Mouse (Mus musculus) lung, postnatal 0 days (tissue): ENCODE measurements around the gene Lcn5. TPM values are rescaled to one million over a fixed set of nuclear protein-coding genes. Genes with fewer than 3 reads are reported as not detected.
A peak's percentile ranks its signal among the peaks of the same experiment; 100 is the strongest.

Experiments
- ATAC-seq: fragments of 200-750 bp; cut with Nextera tagmentation; 2 replicates; pipeline ENCODE4 v1.8.0; 2017; ENCODE audit warnings: moderate library complexity
- DNase-seq: peaks from one replicate; pipeline ENCODE4 v3.0.0-alpha.2; 2016; ENCODE audit warnings: low spot score
- H3K27ac ChIP-seq: fragments of 300-500 bp; sonication (generic); 2 replicates; pipeline ENCODE4 v1.5.1; 2014; ENCODE audit warnings: antibody characterized with exemption, mild to moderate bottlenecking, low read length, mixed read lengths
- H3K27me3 ChIP-seq: fragments of 300-500 bp; sonication (generic); replicated peaks from 2 replicates; pipeline ENCODE4 v1.6.1; 2014; ENCODE audit warnings: low read length, mixed read lengths; ENCODE audit not compliant: insufficient read depth
- H3K36me3 ChIP-seq: fragments of 300-500 bp; sonication (generic); 2 replicates; pipeline ENCODE4 v1.6.1; 2014; ENCODE audit warnings: low read length, mixed read lengths; ENCODE audit not compliant: insufficient read depth
- H3K4me1 ChIP-seq: fragments of 300-500 bp; sonication (generic); 2 replicates; pipeline ENCODE4 v1.6.1; 2014; ENCODE audit warnings: antibody characterized with exemption, low read depth, low read length, mixed read lengths; ENCODE audit not compliant: insufficient read depth
- H3K4me2 ChIP-seq: fragments of 300-500 bp; sonication (generic); replicated peaks from 2 replicates; pipeline ENCODE4 v1.6.1; 2014; ENCODE audit warnings: low read depth, mild to moderate bottlenecking, low read length, moderate library complexity, mixed read lengths
- H3K4me3 ChIP-seq: fragments of 300-500 bp; sonication (generic); 2 replicates; pipeline ENCODE4 v1.5.1; 2014; ENCODE audit warnings: low read depth, low read length
- H3K9ac ChIP-seq: fragments of 300-500 bp; sonication (generic); replicated peaks from 2 replicates; pipeline ENCODE4 v1.6.1; 2014; ENCODE audit warnings: low read depth, mild to moderate bottlenecking
- H3K9me3 ChIP-seq: fragments of 300-500 bp; sonication (generic); 2 replicates; pipeline ENCODE4 v1.6.1; 2016; ENCODE audit warnings: low read length, mixed read lengths
- CTCF ChIP-seq: IDR thresholded peaks from 2 replicates; pipeline ENCODE4 v1.5.1; 2016; ENCODE audit warnings: antibody characterized with exemption, mild to moderate bottlenecking
- EP300 ChIP-seq: IDR thresholded peaks from 2 replicates; pipeline ENCODE4 v1.6.1; 2016; ENCODE audit warnings: antibody characterized with exemption, mild to moderate bottlenecking, control low read depth
- WGBS: fragments of 180-500 bp; shearing (Covaris S2); extraction: QIAGEN DNeasy Blood & Tissue Kit; methylation state at CpG from one replicate; pipeline ENCODE4 v1.1.7; 2014; 5-methylcytosine and 5-hydroxymethylcytosine counted together
- polyA plus RNA-seq: library from polyadenylated mRNA; unstranded; fragments of >200 nt; fragmentation: Nextera tagmentation; extraction: Ambion mirVana; gene quantifications from 2 replicates; pipeline ENCODE4 v1.2.1, GENCODE M21; 2015

The Lcn5 gene
- not detected in 2 replicates for polyA plus RNA-seq

DNA sequence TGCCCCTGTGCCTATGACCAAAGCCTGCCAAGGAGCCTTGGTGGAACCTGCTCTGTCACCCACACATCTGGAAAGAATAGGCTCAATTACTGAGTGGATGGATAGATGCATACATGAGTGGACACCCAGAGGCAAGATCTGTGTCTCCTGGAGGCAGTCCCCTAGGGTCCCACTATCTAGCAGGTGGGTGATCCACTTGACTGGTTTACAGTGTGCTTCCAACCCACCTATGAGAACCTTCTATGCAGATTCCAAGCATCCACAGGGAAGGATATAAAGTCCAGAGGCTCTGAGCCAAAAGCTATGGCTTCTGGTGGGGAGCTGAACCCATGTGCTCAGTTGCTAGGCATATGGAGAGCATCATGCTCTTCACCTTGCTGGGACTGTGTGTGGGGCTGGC, at the start of gene Lcn5:
Gene Lcn5 (plus strand): TSS at position 301 of the 400 bp plus-strand sequence.
- ATAC-seq: no peak

DNA sequence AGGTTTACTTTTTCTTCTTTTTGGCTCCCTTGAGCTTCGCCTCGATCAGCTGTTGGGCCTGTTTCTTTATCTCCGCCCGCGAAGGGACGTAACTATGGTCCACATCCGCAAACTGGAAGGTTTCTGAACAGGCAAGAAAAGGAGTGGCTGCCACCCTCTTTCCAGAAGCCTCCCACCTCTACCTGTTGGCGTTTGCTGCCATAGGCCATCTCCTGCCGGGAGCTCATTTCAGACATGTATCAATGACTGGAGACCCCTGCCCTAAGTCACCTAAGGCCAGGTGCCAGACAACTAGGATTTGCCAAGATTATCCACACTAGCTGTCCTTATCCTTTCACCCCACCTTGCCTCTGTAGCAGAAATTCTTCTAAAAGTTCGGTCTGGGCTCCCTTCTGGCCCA, 49.1 kb upstream of the Lcn5 start:
- Histone ChIP-seq H3K27me3 (no peaks in the 10 kb centered on the region), H3K4me1 (0 out of 2 replicates have a peak, but pooled peaks cover 4% of the 10 kb centered on the region), H3K27ac (no peak overlapping the region), H3K9me3 (no peaks in the 10 kb centered on the region), H3K4me2 (peak overlapping the region; percentile 81), H3K9ac (no peak overlapping the region), H3K36me3 (no peaks in the 10 kb centered on the region), H3K4me3 (peak overlapping the region; percentile 84)
- peak; percentile 25 for ATAC-seq
- 63% methylated on average over 10 of the region's 10 CpGs for WGBS
- no peak for DNase-seq
- TF ChIP-seq CTCF: no peak
- TF ChIP-seq EP300: no peak

More for the DNA sequence above, at the start of gene Lcn5:
- H3K36me3 ChIP-seq: no peaks in the 10 kb centered on the region
- no peaks in the 10 kb centered on the region for H3K9me3 ChIP-seq
- H3K27me3 ChIP-seq: no peaks in the 10 kb centered on the region
- TF ChIP-seq CTCF (no peak), EP300 (no peak)
- no peaks in the 10 kb centered on the region for H3K4me1 ChIP-seq
- no peak within 1 kb of the TSS for H3K4me3 ChIP-seq
- H3K27ac ChIP-seq: no peak within 1 kb of the TSS
- H3K9ac ChIP-seq: no peak within 1 kb of the TSS
- no peak for DNase-seq
- H3K4me2 ChIP-seq: no peak within 1 kb of the TSS

DNA sequence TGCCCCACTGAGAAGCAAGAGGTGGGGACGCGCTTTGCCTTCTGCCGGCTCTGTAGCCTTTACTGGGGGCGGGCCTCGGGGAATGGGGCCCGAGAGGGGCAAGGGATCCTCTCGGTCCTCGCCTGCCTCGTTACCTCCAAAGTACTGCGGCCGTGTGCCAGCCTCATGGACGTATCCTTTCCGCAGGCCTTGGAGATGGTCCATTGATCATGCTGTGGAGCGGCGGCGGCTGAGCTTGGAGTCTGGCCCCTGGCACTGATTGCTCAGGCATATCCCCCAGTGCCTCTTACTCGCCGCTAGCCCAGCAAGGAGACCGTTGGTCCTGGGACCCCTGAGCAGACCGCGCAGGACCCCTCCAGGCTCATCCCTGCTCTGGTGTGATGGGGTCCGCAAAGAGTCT, 41.4 kb upstream of the Lcn5 start:
- no peak overlapping the region for H3K4me3 ChIP-seq
- no peak overlapping the region for H3K27ac ChIP-seq
- H3K27me3 ChIP-seq: peaks cover 25% of the 10 kb centered on the region
- 23% methylated on average over 17 of the region's 22 CpGs for WGBS
- no peaks in the 10 kb centered on the region for H3K36me3 ChIP-seq
- DNase-seq (no peak), ATAC-seq (no peak)
- H3K9ac ChIP-seq: no peak overlapping the region
- peaks cover 5% of the 10 kb centered on the region; the same call in 1 of the 2 replicates for H3K4me1 ChIP-seq
- TF ChIP-seq EP300 (no peak), CTCF (no peak)
- 0 out of 2 replicates have a peak overlapping the region, but pooled peaks have one; percentile 8 for H3K4me2 ChIP-seq
- no peaks in the 10 kb centered on the region for H3K9me3 ChIP-seq

DNA sequence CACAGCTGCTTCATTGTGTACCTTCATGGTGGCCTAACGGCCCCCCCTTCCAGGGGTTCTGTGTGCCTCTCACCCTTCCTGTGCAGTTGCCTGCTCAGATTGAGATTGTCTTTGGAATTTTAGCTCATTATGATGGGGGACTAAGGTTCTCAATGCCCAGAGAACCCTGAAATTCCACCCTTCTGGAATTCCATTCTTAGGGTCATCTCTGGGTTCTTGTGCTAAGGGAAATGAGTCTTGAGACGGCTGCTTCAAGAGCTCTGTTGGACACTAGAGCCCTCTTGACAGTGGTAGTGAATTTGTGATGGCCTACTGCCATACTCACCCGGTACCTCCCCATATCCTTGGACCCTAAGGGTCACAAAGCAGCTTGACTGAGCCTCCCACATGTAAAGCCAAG, 40.2 kb upstream of the Lcn5 start, which contains the start of gene Ccdc183:
Gene Ccdc183 (minus strand): TSS at position 101 of the 400 bp plus-strand sequence.
- no peak for ATAC-seq
- no peak within 1 kb of the TSS for H3K4me3 ChIP-seq
- H3K36me3 ChIP-seq: no peaks in the 10 kb centered on the region
- TF ChIP-seq EP300: no peak
- peaks cover 5% of the 10 kb centered on the region; the same call in 1 of the 2 replicates for H3K4me1 ChIP-seq
- H3K27ac ChIP-seq: no peak within 1 kb of the TSS
- H3K4me2 ChIP-seq: no peak within 1 kb of the TSS
- no peak for DNase-seq
- WGBS: 61% methylated on average over 3 of the region's 3 CpGs
- no peaks in the 10 kb centered on the region for H3K9me3 ChIP-seq
- H3K27me3 ChIP-seq: peaks cover 25% of the 10 kb centered on the region
- no peak within 1 kb of the TSS for H3K9ac ChIP-seq

DNA sequence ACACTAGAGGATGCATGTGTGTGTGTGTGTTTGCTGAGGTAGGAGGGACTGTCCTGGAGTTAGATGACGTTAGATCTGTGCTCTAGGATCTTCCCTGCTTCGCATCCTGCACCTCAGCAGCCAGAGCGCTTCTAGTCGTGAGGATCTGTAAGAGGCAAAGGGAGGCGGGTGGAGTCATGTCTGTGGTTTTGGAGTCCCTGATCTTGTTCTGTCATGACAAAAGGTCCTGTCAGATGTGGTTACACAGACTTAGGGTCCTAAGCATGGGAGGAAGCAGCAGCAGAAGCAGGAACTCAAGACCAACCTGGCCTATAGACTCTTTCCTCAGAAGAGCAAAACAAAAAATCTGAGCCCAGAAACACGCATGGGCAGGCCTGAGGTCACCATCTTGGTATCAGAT, 37.4 kb upstream of the Lcn5 start:
- no peak overlapping the region for H3K4me2 ChIP-seq
- no peak overlapping the region for H3K4me3 ChIP-seq
- H3K27ac ChIP-seq: no peak overlapping the region
- DNase-seq (no peak), ATAC-seq (no peak)
- H3K9me3 ChIP-seq: no peaks in the 10 kb centered on the region
- H3K36me3 ChIP-seq: no peaks in the 10 kb centered on the region
- TF ChIP-seq CTCF (no peak), EP300 (no peak)
- peaks cover 5% of the 10 kb centered on the region; the same call in 1 of the 2 replicates for H3K4me1 ChIP-seq
- H3K27me3 ChIP-seq: peaks cover 19% of the 10 kb centered on the region
- no peak overlapping the region for H3K9ac ChIP-seq
- 74% methylated on average over 6 of the region's 6 CpGs for WGBS

DNA sequence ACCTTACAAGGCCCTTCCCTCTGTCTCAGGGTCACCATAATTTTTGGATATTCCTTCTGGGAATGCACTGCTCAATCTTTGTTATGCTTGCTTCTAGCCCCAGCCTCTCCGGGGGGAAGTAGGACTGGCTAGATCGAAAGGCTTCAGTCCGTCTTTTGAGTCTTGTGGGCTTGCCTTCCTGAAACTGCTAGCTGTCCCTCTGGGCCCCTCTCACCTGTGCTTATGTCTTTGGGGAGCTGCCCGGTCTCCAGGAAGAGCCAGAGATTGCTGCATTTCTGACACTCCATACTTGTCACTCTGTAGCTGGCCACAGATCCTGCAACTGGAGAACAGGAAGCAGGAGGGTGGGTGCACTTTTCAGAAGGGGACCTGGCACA, 36.9 kb upstream of the Lcn5 start:
- no peak overlapping the region for H3K4me2 ChIP-seq
- H3K27ac ChIP-seq: no peak overlapping the region
- DNase-seq (no peak), ATAC-seq (no peak)
- H3K4me3 ChIP-seq: no peak overlapping the region
- H3K9ac ChIP-seq: no peak overlapping the region
- TF ChIP-seq CTCF: no peak
- no peak for TF ChIP-seq EP300
- H3K36me3 ChIP-seq: no peaks in the 10 kb centered on the region
- WGBS: 69% methylated on average over 4 of the region's 4 CpGs
- no peaks in the 10 kb centered on the region for H3K9me3 ChIP-seq
- peaks cover 15% of the 10 kb centered on the region for H3K27me3 ChIP-seq
- H3K4me1 ChIP-seq: peaks cover 5% of the 10 kb centered on the region; the same call in 1 of the 2 replicates
